Mouse (Mus musculus) CH12.LX (cell line): ENCODE results near the gene Wdr95.

Source experiments
- CTCF ChIP-seq, 2 experiments: IDR thresholded peaks in 1 of 2; conservative IDR thresholded peaks in 1 of 2; 2 replicates each; pipeline ENCODE4 v1.5.1; 2011 to 2012; ENCODE audit warnings: low read depth in 2 of 2, low read length in 2 of 2, improper control_type of control experiment in 1 of 2, inconsistent platforms in 1 of 2, mild to moderate bottlenecking in 1 of 2, moderate library complexity in 1 of 2
- E2F4 ChIP-seq: IDR thresholded peaks from 2 replicates; pipeline ENCODE4 v1.6.1; 2011; ENCODE audit warnings: low read depth, low read length, improper control_type of control experiment; ENCODE audit not compliant: insufficient replicate concordance
- EP300 ChIP-seq: IDR thresholded peaks from 2 replicates; pipeline ENCODE4 v1.6.1; 2011; ENCODE audit warnings: low read length, improper control_type of control experiment
- JUND ChIP-seq: conservative IDR thresholded peaks from 2 replicates; pipeline ENCODE4 v1.6.1; 2011; ENCODE audit warnings: low read depth, low read length, improper control_type of control experiment
- POLR2A ChIP-seq: IDR thresholded peaks from 2 replicates; pipeline ENCODE4 v1.6.1; 2011; ENCODE audit warnings: low read depth, mild to moderate bottlenecking, improper control_type of control experiment, low read length
- SMC3 ChIP-seq: IDR thresholded peaks from 2 replicates; pipeline ENCODE4 v1.6.1; 2011; ENCODE audit warnings: low read depth, low read length, improper control_type of control experiment
- TBP ChIP-seq: conservative IDR thresholded peaks from 2 replicates; pipeline ENCODE4 v1.6.1; 2011; ENCODE audit warnings: low read depth, low read length, improper control_type of control experiment
- USF1 ChIP-seq: IDR thresholded peaks from 2 replicates; pipeline ENCODE4 v1.6.1; 2014; ENCODE audit warnings: low read depth, mild to moderate bottlenecking, inconsistent platforms, low read length, improper control_type of control experiment
- ZC3H11A ChIP-seq: IDR thresholded peaks from 2 replicates; pipeline ENCODE4 v1.6.1; 2012; ENCODE audit warnings: low read depth, mild to moderate bottlenecking, inconsistent platforms, low read length, improper control_type of control experiment

GRCm38 (mm10) chr5:149594215-149594614 lies 65.7 kb downstream of the Wdr95 start:
- TF ChIP-seq SMC3 (no peak), POLR2A (no peak), CTCF (conservative IDR thresholded peaks at IDR 0.05 in 1 of 2, IDR thresholded peaks at IDR 0.05 in 1 of 2; ENCODE audit: low read depth in 2 of 2, low read length in 2 of 2) (no peak), EP300 (no peak), ZC3H11A (no peak), JUND (no peak), USF1 (no peak), E2F4 (no peak), TBP (no peak)
